Mouse (Mus musculus) naive thymus-derived CD4-positive, alpha-beta T cell, adult 2 months (primary cell): ENCODE data around the gene Olfr224.
"Not testable (repeated sequence)": the region's sequence is repeated elsewhere in the genome, so short reads cannot be mapped to it uniquely, and the experiment has no call there.

ENCODE experiments used
- DNase-seq: peaks from one replicate; pipeline ENCODE4 v3.0.0-alpha.2; 2011; ENCODE audit warnings: low read depth

The Olfr224 gene

DNA sequence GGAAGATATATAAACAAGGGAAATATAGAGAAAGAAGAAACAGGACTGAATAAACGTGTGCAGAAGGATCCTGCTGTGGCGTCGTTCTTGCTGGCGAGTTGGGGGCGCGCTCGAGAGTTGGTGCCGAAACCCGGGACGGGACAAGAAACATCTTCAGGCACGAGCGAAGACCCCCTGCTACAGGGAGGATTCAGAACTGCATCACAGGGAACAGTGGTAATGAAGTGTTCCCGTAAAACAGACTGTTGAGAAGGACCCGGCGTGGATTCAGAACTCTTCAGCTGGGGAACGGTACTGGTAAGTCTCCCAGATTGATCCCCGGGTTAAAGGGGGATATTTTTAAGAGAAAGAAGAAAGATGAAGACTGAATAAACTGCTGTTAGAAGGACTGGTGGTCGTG is 51.4 kb downstream of the Olfr224 start:
- DNase-seq = not testable (repeated sequence)
